Mouse (Mus musculus) heart, postnatal 0 days (tissue): ENCODE results near the gene Trak2.

Experiments used
- CTCF ChIP-seq: IDR thresholded peaks from 2 replicates; pipeline ENCODE4 v1.5.1; 2016; ENCODE audit warnings: antibody characterized with exemption, control low read depth, low read depth
- EP300 ChIP-seq: IDR thresholded peaks from 2 replicates; pipeline ENCODE4 v1.6.1; 2016; ENCODE audit warnings: antibody characterized with exemption, low read depth

DNA sequence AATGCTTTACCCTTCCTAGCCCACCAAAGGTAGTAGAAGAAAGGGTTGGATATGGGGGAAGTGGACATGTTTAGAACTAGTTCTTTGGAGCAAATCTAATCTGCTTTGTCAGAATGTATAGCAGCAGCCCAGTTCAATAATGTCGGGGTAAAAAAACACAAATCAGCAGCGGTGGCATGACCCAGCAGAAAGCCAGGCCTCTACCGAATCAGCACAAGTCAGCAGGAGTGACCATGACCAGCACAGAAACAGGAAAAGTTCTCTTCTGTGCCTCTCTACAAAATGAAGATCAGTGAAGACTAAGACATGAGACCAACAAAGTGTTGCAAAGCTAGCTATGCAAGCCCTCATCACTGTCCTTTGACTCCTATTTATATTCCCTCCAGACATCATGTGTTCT is 9.0 kb upstream of the Trak2 start:
- no peak for TF ChIP-seq CTCF
- TF ChIP-seq EP300, result no peak
